Comparison of ENCODE assay signal across 20 mouse cellular contexts in the genomic region with DNA sequence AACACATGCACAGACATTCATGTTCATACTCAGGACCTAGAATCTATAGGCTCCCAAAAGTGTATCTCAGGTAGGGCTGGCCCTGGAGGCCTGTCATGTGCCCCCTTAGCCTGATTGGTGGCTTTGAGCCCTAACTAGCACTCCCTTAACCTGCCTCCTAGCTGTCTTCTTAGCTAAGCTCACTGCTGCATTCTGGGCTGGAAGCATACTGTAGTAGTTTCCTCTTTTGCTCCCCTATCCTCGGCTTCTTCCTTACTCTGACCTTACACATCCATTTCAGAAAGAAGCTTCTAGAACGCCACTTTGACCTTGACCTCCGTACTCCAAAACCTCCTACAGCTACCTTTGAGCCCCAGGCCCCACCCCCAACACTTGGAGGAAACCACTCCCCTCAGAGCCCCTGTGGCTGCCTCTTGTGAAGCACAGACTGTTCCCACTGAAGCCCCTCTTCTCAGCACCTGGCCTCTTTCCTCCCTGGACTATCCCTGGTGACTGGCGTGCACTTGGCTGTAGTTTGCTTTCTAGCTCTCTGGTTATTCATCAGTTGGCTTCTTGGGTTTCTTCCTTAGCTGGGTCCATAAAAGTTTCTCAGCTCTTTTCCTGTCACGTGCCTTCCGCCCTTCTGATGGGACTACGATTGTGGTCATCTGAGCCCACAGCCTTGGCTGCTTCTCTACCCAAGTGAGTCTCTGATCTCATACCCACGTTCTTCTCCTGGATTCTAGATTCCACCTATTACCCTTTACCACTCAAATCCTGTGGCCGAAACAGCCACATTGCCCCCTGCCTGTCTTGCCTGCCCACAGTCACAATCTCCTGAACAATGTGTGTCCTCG.
A peak's percentile ranks its signal among the peaks of the same experiment; 100 is the strongest.
DNase-seq lines count a peak whose midpoint lies in the region; ATAC-seq lines count a peak whose summit lies in the region.
"Had no signal": no experiment of that assay in that cellular context is flagged by ENCODE, and none has a peak within 500 bp of the region (broad histone marks: within the 10 kb centered on the region; RNA-seq: fewer than 3 reads in every experiment).

No protein-coding gene starts in this region.

- H3K9ac ChIP-seq in hindbrain, embryonic 14.5 days, result no peak overlapping the region
- H3K9ac ChIP-seq: limb, embryonic 13.5 days; liver, embryonic 14.5 days; midbrain, embryonic 15.5 days had no signal

- no peak overlapping the region for H3K27ac ChIP-seq in hindbrain, embryonic 14.5 days
- H3K27ac ChIP-seq: limb, embryonic 13.5 days; liver, embryonic 14.5 days; midbrain, embryonic 15.5 days; stomach, postnatal 0 days had no signal

- H3K4me1 ChIP-seq in hindbrain, embryonic 14.5 days (replicated peaks; ENCODE audit: control insufficient read depth, insufficient read depth, low read length), result peaks cover 16% of the 10 kb centered on the region
- H3K4me1 ChIP-seq: megakaryocyte, embryonic 14.5 days had no signal

- H3K4me3 ChIP-seq in hindbrain, embryonic 14.5 days (replicated peaks; ENCODE audit: low read length), result no peak overlapping the region
- H3K4me3 ChIP-seq: limb, embryonic 13.5 days; megakaryocyte, embryonic 14.5 days; midbrain, embryonic 15.5 days had no signal

- DNase-seq in CD4-positive helper T cell, adult 2 months (ENCODE audit: low read depth, low spot score), result peak; percentile 33
- DNase-seq in ES-CJ7 (ENCODE audit: low read depth, low spot score), result peak; percentile 79
- DNase-seq in thymus, postnatal 0 days (ENCODE audit: low spot score), result peak; percentile 37
- DNase-seq in hindbrain, embryonic 14.5 days (ENCODE audit: low spot score), result no peak
- no peak for DNase-seq in spleen, adult 12 weeks (ENCODE audit: low spot score)
- DNase-seq in adrenal gland, postnatal 25 days, result no peak
- no peak for DNase-seq in urinary bladder, postnatal 25 days (ENCODE audit: low spot score)
- DNase-seq: cerebellum, postnatal 14 days; embryo, embryonic 11 days; right cerebral cortex, postnatal 4 days had no signal

- H3K27me3 ChIP-seq in hindbrain, embryonic 14.5 days (ENCODE audit: control insufficient read depth, insufficient read depth, low read length), result no peaks in the 10 kb centered on the region
- H3K27me3 ChIP-seq: limb, embryonic 13.5 days; midbrain, embryonic 15.5 days had no signal

- H3K9me3 ChIP-seq in hindbrain, embryonic 14.5 days (ENCODE audit: control insufficient read depth, low read length), result no peaks in the 10 kb centered on the region
- H3K9me3 ChIP-seq: limb, embryonic 13.5 days; midbrain, embryonic 15.5 days had no signal

- peak; percentile 67 for ATAC-seq in granulocyte monocyte progenitor cell, adult 5-6 weeks (replicated peaks; ENCODE audit: poor library complexity, severe bottlenecking)
- ATAC-seq in hindbrain, embryonic 14.5 days (ENCODE audit: low FRiP score), result no peak
- ATAC-seq: forebrain, embryonic 16.5 days; hindbrain, embryonic 16.5 days; intestine, postnatal 0 days; midbrain, embryonic 15.5 days had no signal

- WGBS in hindbrain, embryonic 14.5 days, result 77% methylated on average over 10 of the region's 10 CpGs

- H3K4me2 ChIP-seq in hindbrain, embryonic 14.5 days (replicated peaks), result no peak overlapping the region
- H3K4me2 ChIP-seq: heart, embryonic 11.5 days; limb, embryonic 13.5 days; midbrain, embryonic 15.5 days had no signal

- no peaks in the 10 kb centered on the region for H3K36me3 ChIP-seq in hindbrain, embryonic 14.5 days (replicated peaks; ENCODE audit: control insufficient read depth, insufficient read depth)
- H3K36me3 ChIP-seq: limb, embryonic 13.5 days; midbrain, embryonic 15.5 days had no signal

Comparison
In these comparisons a context has a peak if more than half of its experiments do, and no peak if none do; other contexts are left out.
1. DNase-seq: peak in CD4-positive helper T cell, adult 2 months (single experiment), ES-CJ7 (single experiment) and thymus, postnatal 0 days (single experiment); none in hindbrain, embryonic 14.5 days (single experiment), spleen, adult 12 weeks (single experiment), adrenal gland, postnatal 25 days (single experiment) and urinary bladder, postnatal 25 days (single experiment).